Mouse (Mus musculus): ENCODE measurements around the gene Gm47289. TPM values are rescaled to one million over a fixed set of nuclear protein-coding genes. Genes with fewer than 3 reads are reported as not detected.
A peak's percentile ranks its signal among the peaks of the same experiment; 100 is the strongest.

Gm47289 gene
- total RNA-seq, 1 experiment: not detected

DNA sequence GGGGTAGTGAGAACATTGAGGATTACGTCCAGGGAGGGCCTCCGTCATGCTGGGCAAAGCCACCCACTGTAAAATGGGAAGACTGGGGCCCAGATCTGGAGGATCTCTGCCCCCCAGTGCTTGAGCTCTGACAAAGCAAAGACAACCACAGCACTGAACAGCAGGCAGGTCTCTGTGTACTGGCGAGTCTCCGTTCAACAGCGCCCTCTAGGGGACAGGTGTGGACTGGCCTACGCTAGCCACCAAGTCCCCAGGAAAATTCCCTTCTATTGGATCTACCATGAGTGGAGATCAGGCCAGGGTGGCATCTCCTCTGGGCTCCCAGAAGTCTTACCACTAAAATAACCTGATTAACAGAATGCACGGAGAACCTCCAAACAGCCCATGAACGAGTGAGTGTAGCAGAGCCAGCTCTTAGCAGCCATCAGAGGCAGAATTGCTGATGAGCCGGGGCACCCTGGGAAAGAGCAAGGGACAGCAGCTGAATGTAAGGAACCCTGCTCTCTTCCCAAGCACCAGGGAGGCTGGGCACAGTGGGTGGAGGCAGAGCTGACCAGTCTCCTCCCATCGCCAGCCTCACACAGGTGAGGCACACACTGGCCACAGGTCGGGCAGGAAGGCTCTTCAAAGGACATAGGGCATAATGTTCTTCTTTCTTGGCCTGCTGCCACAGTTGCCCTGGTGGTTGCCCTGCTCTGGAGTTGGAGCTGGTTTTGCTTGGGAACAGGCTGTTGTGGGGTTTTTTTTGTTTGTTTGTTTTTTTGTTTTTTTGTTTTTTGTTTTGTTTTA, 33.4 kb downstream of the Gm47289 start:
- TF ChIP-seq ZNF384 (IDR thresholded peaks at IDR 0.05; ENCODE audit: low read depth, low read length) (no peak), ZC3H11A (IDR thresholded peaks at IDR 0.05; ENCODE audit: borderline replicate concordance, low read depth, low read length) (peak; percentile 70; the same call in 1 of the 2 replicates)

DNA sequence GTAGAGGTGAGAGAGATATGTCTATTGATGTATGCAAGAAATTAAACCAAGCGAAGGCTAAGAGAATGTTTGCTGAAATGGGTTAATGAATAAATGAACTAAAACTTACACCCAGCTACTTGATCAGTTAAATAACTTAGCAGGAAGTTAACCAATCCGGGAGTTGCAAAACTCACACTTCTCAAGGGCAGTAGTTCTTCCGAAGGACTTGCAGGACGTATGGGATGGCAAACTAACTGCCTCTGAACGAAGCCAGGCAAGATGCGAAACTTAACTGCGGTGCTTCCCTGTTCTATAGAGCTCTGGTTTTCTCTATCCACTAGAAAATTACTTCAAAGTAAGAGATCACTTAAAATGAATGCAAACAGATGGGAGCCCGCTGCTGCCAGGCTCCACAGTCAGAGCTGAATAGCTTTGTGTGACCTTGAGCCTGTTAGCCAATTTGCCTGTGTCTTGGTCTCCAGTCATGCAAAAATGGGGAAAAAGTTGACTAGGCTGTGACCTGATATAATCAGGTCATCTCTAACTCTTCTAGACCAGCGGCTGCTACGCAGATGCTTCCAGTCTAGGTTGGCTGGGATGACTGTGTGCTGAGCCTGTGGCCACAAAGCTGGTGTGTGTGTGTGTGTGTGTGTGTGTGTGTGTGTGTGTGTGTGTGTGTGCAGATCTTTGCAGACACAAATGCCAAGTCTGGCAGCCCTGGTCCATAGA, 40.3 kb downstream of the Gm47289 start:
- in situ Hi-C loops (cut with MboI; ENCODE audit: low sequenced_read_pairs in 2 of 2, unreplicated experiment in 2 of 2): no loop called here
- Histone ChIP-seq H3K4me3 (ENCODE audit: insufficient read depth in 1 of 2, low read depth in 1 of 2, low read length in 2 of 2, poor library complexity in 1 of 2, severe bottlenecking in 1 of 2) (no peak overlapping the region), H3K9me3 (ENCODE audit: control insufficient read depth, insufficient read depth, low read depth, low read length) (no peaks in the 10 kb centered on the region), H3K4me1 (ENCODE audit: control insufficient read depth in 2 of 2, insufficient read depth in 2 of 2, low read length in 2 of 2, poor library complexity in 1 of 2) (no peaks in the 10 kb centered on the region), H3K9ac (ENCODE audit: insufficient read depth, low read depth, low read length, poor library complexity, severe bottlenecking) (no peak overlapping the region), H3K36me3 (ENCODE audit: control insufficient read depth, insufficient read depth, low read length, poor library complexity, severe bottlenecking) (no peaks in the 10 kb centered on the region), H3K27ac (ENCODE audit: insufficient read depth, low read depth, low read length, poor library complexity, severe bottlenecking) (no peak overlapping the region)
- no peak for TF ChIP-seq ZC3H11A (IDR thresholded peaks at IDR 0.05; ENCODE audit: borderline replicate concordance, low read depth, low read length)
- DNase-seq (ENCODE audit: low read depth, low spot score): no peak

More for the DNA sequence above, 33.4 kb downstream of the Gm47289 start:
- Histone ChIP-seq H3K9ac (ENCODE audit: insufficient read depth, low read depth, low read length, poor library complexity, severe bottlenecking) (no peak overlapping the region), H3K4me3 (ENCODE audit: insufficient read depth in 1 of 2, low read depth in 1 of 2, low read length in 2 of 2, poor library complexity in 1 of 2, severe bottlenecking in 1 of 2) (no peak overlapping the region), H3K36me3 (ENCODE audit: control insufficient read depth, insufficient read depth, low read length, poor library complexity, severe bottlenecking) (no peaks in the 10 kb centered on the region), H3K4me1 (ENCODE audit: control insufficient read depth in 2 of 2, insufficient read depth in 2 of 2, low read length in 2 of 2, poor library complexity in 1 of 2) (peaks cover 0 to 2% of the 10 kb centered on the region in 2 experiments; a peak in 1 of 4 replicates), H3K9me3 (ENCODE audit: control insufficient read depth, insufficient read depth, low read depth, low read length) (no peaks in the 10 kb centered on the region), H3K27ac (ENCODE audit: insufficient read depth, low read depth, low read length, poor library complexity, severe bottlenecking) (no peak overlapping the region)
- in situ Hi-C loops (cut with MboI; ENCODE audit: low sequenced_read_pairs in 2 of 2, unreplicated experiment in 2 of 2): no loop called here
- peak; percentile 65 for DNase-seq (ENCODE audit: low read depth, low spot score)

DNA sequence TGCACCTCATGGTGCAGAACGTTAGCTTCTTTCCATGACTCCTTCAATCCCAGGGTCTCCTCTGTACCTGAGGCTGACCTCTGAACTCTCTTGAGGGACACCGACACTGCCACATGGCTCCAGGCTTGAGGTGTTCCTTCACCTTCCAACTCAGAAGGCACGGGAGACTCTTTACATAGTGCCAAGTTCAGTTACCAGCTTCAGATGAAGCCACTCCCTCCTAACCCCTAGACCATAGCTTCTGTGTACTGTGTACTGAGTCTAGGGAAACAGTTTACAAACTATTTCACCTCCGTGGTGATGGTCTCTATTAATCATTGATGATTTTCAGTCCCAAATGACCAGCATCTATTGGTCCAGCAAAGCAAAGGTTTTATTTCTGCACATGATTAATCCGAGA, 42.7 kb downstream of the Gm47289 start:
- no peaks in the 10 kb centered on the region for H3K36me3 ChIP-seq (ENCODE audit: control insufficient read depth, insufficient read depth, low read length, poor library complexity, severe bottlenecking)
- H3K27ac ChIP-seq (ENCODE audit: insufficient read depth, low read depth, low read length, poor library complexity, severe bottlenecking): no peak overlapping the region
- H3K4me3 ChIP-seq (ENCODE audit: insufficient read depth in 1 of 2, low read depth in 1 of 2, low read length in 2 of 2, poor library complexity in 1 of 2, severe bottlenecking in 1 of 2): no peak overlapping the region
- no peak overlapping the region for H3K9ac ChIP-seq (ENCODE audit: insufficient read depth, low read depth, low read length, poor library complexity, severe bottlenecking)
- no peaks in the 10 kb centered on the region for H3K9me3 ChIP-seq (ENCODE audit: control insufficient read depth, insufficient read depth, low read depth, low read length)
- DNase-seq (ENCODE audit: low read depth, low spot score): no peak
- in situ Hi-C loops (cut with MboI; ENCODE audit: low sequenced_read_pairs in 2 of 2, unreplicated experiment in 2 of 2): no loop called here
- H3K4me1 ChIP-seq (ENCODE audit: control insufficient read depth in 2 of 2, insufficient read depth in 2 of 2, low read length in 2 of 2, poor library complexity in 1 of 2): no peaks in the 10 kb centered on the region
- TF ChIP-seq MAFK (IDR thresholded peaks at IDR 0.05; ENCODE audit: insufficient read depth, low read depth, low read length) (no peak), ZNF384 (IDR thresholded peaks at IDR 0.05; ENCODE audit: low read depth, low read length) (no peak), ZC3H11A (IDR thresholded peaks at IDR 0.05; ENCODE audit: borderline replicate concordance, low read depth, low read length) (no peak), CHD2 (IDR thresholded peaks at IDR 0.05; ENCODE audit: low read depth, low read length) (no peak), HCFC1 (IDR thresholded peaks at IDR 0.05; ENCODE audit: borderline replicate concordance, insufficient read depth, low read length) (no peak)

DNA sequence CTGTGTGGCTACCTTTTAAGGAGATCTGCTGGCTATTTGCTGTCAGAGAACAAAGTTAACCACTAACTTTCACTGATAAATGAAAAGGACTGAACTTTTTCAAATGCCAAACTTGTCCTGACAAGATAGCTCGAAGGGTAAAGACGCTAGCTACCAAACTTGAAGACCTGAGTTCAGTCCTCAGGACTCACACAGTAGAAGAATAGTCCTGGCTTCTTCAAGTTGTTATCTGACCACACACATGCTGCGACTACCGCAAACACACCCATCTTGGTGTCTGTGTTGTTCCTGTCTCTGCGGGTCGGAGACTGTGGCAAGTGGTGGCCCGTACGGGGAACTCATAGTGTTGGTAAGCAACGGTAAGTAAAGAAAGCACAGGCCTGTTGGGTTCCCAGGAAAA, 44.7 kb downstream of the Gm47289 start:
- Histone ChIP-seq H3K9ac (ENCODE audit: insufficient read depth, low read depth, low read length, poor library complexity, severe bottlenecking) (no peak overlapping the region), H3K36me3 (ENCODE audit: control insufficient read depth, insufficient read depth, low read length, poor library complexity, severe bottlenecking) (no peaks in the 10 kb centered on the region), H3K4me3 (ENCODE audit: insufficient read depth in 1 of 2, low read depth in 1 of 2, low read length in 2 of 2, poor library complexity in 1 of 2, severe bottlenecking in 1 of 2) (no peak overlapping the region), H3K9me3 (ENCODE audit: control insufficient read depth, insufficient read depth, low read depth, low read length) (no peaks in the 10 kb centered on the region), H3K27ac (ENCODE audit: insufficient read depth, low read depth, low read length, poor library complexity, severe bottlenecking) (no peak overlapping the region), H3K4me1 (ENCODE audit: control insufficient read depth in 2 of 2, insufficient read depth in 2 of 2, low read length in 2 of 2, poor library complexity in 1 of 2) (no peaks in the 10 kb centered on the region)
- in situ Hi-C loops (cut with MboI; ENCODE audit: low sequenced_read_pairs in 2 of 2, unreplicated experiment in 2 of 2): no loop called here
- TF ChIP-seq HCFC1 (IDR thresholded peaks at IDR 0.05; ENCODE audit: borderline replicate concordance, insufficient read depth, low read length) (no peak), ZC3H11A (IDR thresholded peaks at IDR 0.05; ENCODE audit: borderline replicate concordance, low read depth, low read length) (no peak)
- DNase-seq (ENCODE audit: low read depth, low spot score): no peak

DNA sequence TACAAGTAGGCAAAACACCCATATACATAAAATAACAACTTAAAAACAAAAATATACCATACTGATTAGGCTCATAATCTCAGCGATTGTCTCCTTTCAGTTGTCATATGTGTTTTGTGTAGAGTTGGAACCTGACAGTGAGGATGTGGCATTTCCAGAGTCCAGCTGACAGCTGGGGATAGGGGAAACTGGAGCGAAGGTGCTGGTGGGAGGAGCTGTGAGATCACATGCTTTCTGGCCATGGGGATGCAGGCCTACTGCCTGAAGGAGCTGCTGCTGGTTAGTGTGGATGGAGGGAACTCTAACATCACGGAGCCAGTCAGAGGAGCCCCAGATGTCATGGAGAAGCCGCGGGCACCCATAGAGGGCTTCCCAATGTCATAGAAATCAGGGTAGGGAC, 46.8 kb downstream of the Gm47289 start:
- no peak overlapping the region for H3K4me3 ChIP-seq (ENCODE audit: insufficient read depth in 1 of 2, low read depth in 1 of 2, low read length in 2 of 2, poor library complexity in 1 of 2, severe bottlenecking in 1 of 2)
- no peak for DNase-seq (ENCODE audit: low read depth, low spot score)
- no peak overlapping the region for H3K9ac ChIP-seq (ENCODE audit: insufficient read depth, low read depth, low read length, poor library complexity, severe bottlenecking)
- H3K36me3 ChIP-seq (ENCODE audit: control insufficient read depth, insufficient read depth, low read length, poor library complexity, severe bottlenecking): no peaks in the 10 kb centered on the region
- in situ Hi-C loops (cut with MboI; ENCODE audit: low sequenced_read_pairs in 2 of 2, unreplicated experiment in 2 of 2): no loop called here
- no peaks in the 10 kb centered on the region for H3K9me3 ChIP-seq (ENCODE audit: control insufficient read depth, insufficient read depth, low read depth, low read length)
- TF ChIP-seq MAFK (IDR thresholded peaks at IDR 0.05; ENCODE audit: insufficient read depth, low read depth, low read length) (no peak), ZNF384 (IDR thresholded peaks at IDR 0.05; ENCODE audit: low read depth, low read length) (no peak), HCFC1 (IDR thresholded peaks at IDR 0.05; ENCODE audit: borderline replicate concordance, insufficient read depth, low read length) (no peak), ZC3H11A (IDR thresholded peaks at IDR 0.05; ENCODE audit: borderline replicate concordance, low read depth, low read length) (no peak), CHD2 (IDR thresholded peaks at IDR 0.05; ENCODE audit: low read depth, low read length) (no peak)
- no peak overlapping the region for H3K27ac ChIP-seq (ENCODE audit: insufficient read depth, low read depth, low read length, poor library complexity, severe bottlenecking)
- no peaks in the 10 kb centered on the region for H3K4me1 ChIP-seq (ENCODE audit: control insufficient read depth in 2 of 2, insufficient read depth in 2 of 2, low read length in 2 of 2, poor library complexity in 1 of 2)
